Mouse (Mus musculus) hematopoietic stem cell, adult 5-6 weeks (primary cell): ENCODE measurements around the gene Lgi4. TPM values are rescaled to one million over a fixed set of nuclear protein-coding genes. Genes with fewer than 3 reads are reported as not detected.

Source experiments
- ATAC-seq, 2 experiments: fragments of 125-278 bp in 1 of 2; replicated peaks in 1 of 2; 2 replicates each; pipeline ENCODE4 v1.8.0; 2016 to 2017; ENCODE audit warnings: inconsistent platforms in 2 of 2, mild to moderate bottlenecking in 2 of 2, moderate number of reproducible peaks in 2 of 2, low read depth in 1 of 2, moderate TSS enrichment in 1 of 2; ENCODE audit not compliant: low FRiP score in 2 of 2, poor library complexity in 2 of 2, severe bottlenecking in 2 of 2, insufficient read depth in 1 of 2, low TSS enrichment in 1 of 2
- total RNA-seq: library from RNA; stranded (forward); fragments of 172-1452, 232-1000 nt; gene quantifications from 2 replicates; pipeline ENCODE4 v1.2.3, GENCODE M21; 2017

Gene Lgi4
- not detected in 2 replicates for total RNA-seq

GRCm38 (mm10) chr7:31059108-31059507, at the start of gene Lgi4:
Lgi4 (plus strand) TSS chr7:31059342.
- ATAC-seq, result peak; percentile 78 to 79

GRCm38 (mm10) chr7:31012971-31013370, 46.2 kb upstream of the Lgi4 start:
- ATAC-seq, result no peak

- ATAC-seq, result no peak
These were observed 41.8 kb upstream of the Lgi4 start for GRCm38 (mm10) chr7:31017104-31017901.

- no peak for ATAC-seq
These were observed 30.5 kb upstream of the Lgi4 start for GRCm38 (mm10) chr7:31028609-31029008.

GRCm38 (mm10) chr7:31030717-31031116, 28.4 kb upstream of the Lgi4 start:
- ATAC-seq, result no peak

GRCm38 (mm10) chr7:31031731-31032130, 27.4 kb upstream of the Lgi4 start:
- ATAC-seq, result peak in 1 of 2 experiments; percentile 29; a peak in 2 of 4 replicates

- peak; percentile 84 to 94 for ATAC-seq
These were observed 25.6 kb upstream of the Lgi4 start for GRCm38 (mm10) chr7:31033409-31034165.

- no peak for ATAC-seq
These were observed 24.4 kb upstream of the Lgi4 start for GRCm38 (mm10) chr7:31034789-31035188.

GRCm38 (mm10) chr7:31035291-31035690, 23.9 kb upstream of the Lgi4 start:
- no peak for ATAC-seq

GRCm38 (mm10) chr7:31036917-31037316, 22.2 kb upstream of the Lgi4 start:
- peak in 1 of 2 experiments; percentile 20; a peak in 1 of 4 replicates for ATAC-seq

GRCm38 (mm10) chr7:31037675-31038074, 21.5 kb upstream of the Lgi4 start:
- no peak for ATAC-seq

- no peak for ATAC-seq
These were observed 20.1 kb upstream of the Lgi4 start for GRCm38 (mm10) chr7:31039011-31039410.

- ATAC-seq, result no peak
These were observed 18.7 kb upstream of the Lgi4 start for GRCm38 (mm10) chr7:31040281-31041022.

- no peak for ATAC-seq
These were observed 18.1 kb upstream of the Lgi4 start for GRCm38 (mm10) chr7:31041023-31041407.

- ATAC-seq, result peak; percentile 86 to 92
These were observed 17.4 kb upstream of the Lgi4 start for GRCm38 (mm10) chr7:31041662-31042315.

- no peak for ATAC-seq
These were observed 16.7 kb upstream of the Lgi4 start, which contains the start of gene Fxyd5 for GRCm38 (mm10) chr7:31042431-31042910. Fxyd5 (minus strand) TSS chr7:31042481.

- ATAC-seq, result no peak
These were observed 9.9 kb upstream of the Lgi4 start for GRCm38 (mm10) chr7:31049135-31049845.
